Mouse (Mus musculus) erythroblast, embryonic 14.5 days (primary cell): ENCODE data around the gene Nit1.

ENCODE experiments used
- GATA1 ChIP-seq: IDR thresholded peaks from 2 replicates; pipeline ENCODE4 v1.6.1; 2012; ENCODE audit warnings: low read length, inconsistent platforms, mixed read lengths
- TAL1 ChIP-seq: IDR thresholded peaks from 3 replicates; pipeline ENCODE4 v1.6.1; 2012; ENCODE audit warnings: low read length, inconsistent platforms, mixed read lengths

- TF ChIP-seq GATA1 = no peak
- TF ChIP-seq TAL1 = no peak
Measured at GRCm38 (mm10) chr1:171293351-171293750, 52.1 kb downstream of the Nit1 start.
